Mouse (Mus musculus) cortical plate, adult 2 months (tissue): ENCODE data around the gene Gigyf2.

ENCODE experiments used
- CTCF ChIP-seq: fragments of 200-500 bp; IDR thresholded peaks from 2 replicates; pipeline ENCODE4 v1.5.1; 2011; ENCODE audit warnings: mild to moderate bottlenecking, control low read depth, low read length; ENCODE audit not compliant: insufficient read depth; ENCODE audit errors: extremely low read depth
- POLR2A ChIP-seq: fragments of 200-500 bp; IDR thresholded peaks from 2 replicates; pipeline ENCODE4 v1.6.1; 2011; ENCODE audit warnings: mild to moderate bottlenecking, low read length, control low read depth; ENCODE audit not compliant: insufficient read depth; ENCODE audit errors: extremely low read depth

GRCm38 (mm10) chr1:87393444-87394195 lies 66.8 kb downstream of the Gigyf2 start:
- TF ChIP-seq CTCF (no peak), POLR2A (no peak)
